Mouse (Mus musculus): ENCODE results near the gene Ddx60.
"Not testable (repeated sequence)": the region's sequence is repeated elsewhere in the genome, so short reads cannot be mapped to it uniquely, and the experiment has no call there.

Gene Ddx60

GRCm38 (mm10) chr8:61927777-61928494 lies at the start of gene Ddx60:
Gene Ddx60 (plus strand): TSS chr8:61928087.
- DNase-seq (ENCODE audit: inconsistent age in 2 of 2, low spot score in 1 of 2), result peak; percentile 79 to 93

GRCm38 (mm10) chr8:61894062-61894461 lies 33.8 kb upstream of the Ddx60 start:
- peak; percentile 51 to 87 for DNase-seq (ENCODE audit: inconsistent age in 2 of 2, low spot score in 1 of 2)

GRCm38 (mm10) chr8:61896742-61897141 lies 31.1 kb upstream of the Ddx60 start:
- no peak for DNase-seq (ENCODE audit: inconsistent age in 2 of 2, low spot score in 1 of 2)

GRCm38 (mm10) chr8:61897402-61897801 lies 30.5 kb upstream of the Ddx60 start:
- DNase-seq (ENCODE audit: inconsistent age in 2 of 2, low spot score in 1 of 2), result no peak

- no peak for DNase-seq (ENCODE audit: inconsistent age in 2 of 2, low spot score in 1 of 2)
Measured at GRCm38 (mm10) chr8:61901028-61901717, 26.7 kb upstream of the Ddx60 start.

GRCm38 (mm10) chr8:61902521-61902920 lies 25.4 kb upstream of the Ddx60 start, which contains the start of gene Palld:
Gene Palld (minus strand): TSS chr8:61902690.
- DNase-seq (ENCODE audit: inconsistent age in 2 of 2, low spot score in 1 of 2), result no peak

GRCm38 (mm10) chr8:61908303-61909215 lies 19.3 kb upstream of the Ddx60 start:
- peak; percentile 14 to 55 for DNase-seq (ENCODE audit: inconsistent age in 2 of 2, low spot score in 1 of 2)

- no peak for DNase-seq (ENCODE audit: inconsistent age in 2 of 2, low spot score in 1 of 2)
Measured at GRCm38 (mm10) chr8:61909313-61909712, 18.6 kb upstream of the Ddx60 start.

GRCm38 (mm10) chr8:61912817-61913216 lies 15.1 kb upstream of the Ddx60 start:
- no peak for DNase-seq (ENCODE audit: inconsistent age in 2 of 2, low spot score in 1 of 2)

GRCm38 (mm10) chr8:61913957-61914356 lies 13.9 kb upstream of the Ddx60 start:
- DNase-seq (ENCODE audit: inconsistent age in 2 of 2, low spot score in 1 of 2), result no peak

GRCm38 (mm10) chr8:61917287-61917686 lies 10.6 kb upstream of the Ddx60 start:
- no peak for DNase-seq (ENCODE audit: inconsistent age in 2 of 2, low spot score in 1 of 2)

GRCm38 (mm10) chr8:61919145-61919788 lies 8.6 kb upstream of the Ddx60 start:
- no peak for DNase-seq (ENCODE audit: inconsistent age in 2 of 2, low spot score in 1 of 2)

GRCm38 (mm10) chr8:61920389-61920788 lies 7.5 kb upstream of the Ddx60 start:
- no peak for DNase-seq (ENCODE audit: inconsistent age in 2 of 2, low spot score in 1 of 2)

GRCm38 (mm10) chr8:61921454-61922054 lies 6.3 kb upstream of the Ddx60 start:
- DNase-seq (ENCODE audit: inconsistent age in 2 of 2, low spot score in 1 of 2), result no peak

- DNase-seq (ENCODE audit: inconsistent age in 2 of 2, low spot score in 1 of 2), result no peak
Measured at GRCm38 (mm10) chr8:61924518-61924917, 3.4 kb upstream of the Ddx60 start.

- no peak for DNase-seq (ENCODE audit: inconsistent age in 2 of 2, low spot score in 1 of 2)
Measured at GRCm38 (mm10) chr8:61933243-61933642, 5.4 kb downstream of the Ddx60 start.

- no peak for DNase-seq (ENCODE audit: inconsistent age in 2 of 2, low spot score in 1 of 2)
Measured at GRCm38 (mm10) chr8:61937576-61937975, 9.7 kb downstream of the Ddx60 start.

GRCm38 (mm10) chr8:61964591-61965375 lies 36.9 kb downstream of the Ddx60 start:
- not testable (repeated sequence) for DNase-seq (ENCODE audit: inconsistent age in 2 of 2, low spot score in 1 of 2)

- no peak for DNase-seq (ENCODE audit: inconsistent age in 2 of 2, low spot score in 1 of 2)
Measured at GRCm38 (mm10) chr8:61969581-61969980, 41.7 kb downstream of the Ddx60 start.

- DNase-seq (ENCODE audit: inconsistent age in 2 of 2, low spot score in 1 of 2), result peak; percentile 46 to 83
Measured at GRCm38 (mm10) chr8:61984941-61985340, 57.1 kb downstream of the Ddx60 start.
